Mouse (Mus musculus): ENCODE measurements around the gene Tmem101. TPM values are rescaled to one million over a fixed set of nuclear protein-coding genes. Genes with fewer than 3 reads are reported as not detected.
A peak's percentile ranks its signal among the peaks of the same experiment; 100 is the strongest.

Gene Tmem101
- 15.2 and 18.5 TPM in 2 replicates for polyA plus RNA-seq (2012; rRNA removed)

DNA sequence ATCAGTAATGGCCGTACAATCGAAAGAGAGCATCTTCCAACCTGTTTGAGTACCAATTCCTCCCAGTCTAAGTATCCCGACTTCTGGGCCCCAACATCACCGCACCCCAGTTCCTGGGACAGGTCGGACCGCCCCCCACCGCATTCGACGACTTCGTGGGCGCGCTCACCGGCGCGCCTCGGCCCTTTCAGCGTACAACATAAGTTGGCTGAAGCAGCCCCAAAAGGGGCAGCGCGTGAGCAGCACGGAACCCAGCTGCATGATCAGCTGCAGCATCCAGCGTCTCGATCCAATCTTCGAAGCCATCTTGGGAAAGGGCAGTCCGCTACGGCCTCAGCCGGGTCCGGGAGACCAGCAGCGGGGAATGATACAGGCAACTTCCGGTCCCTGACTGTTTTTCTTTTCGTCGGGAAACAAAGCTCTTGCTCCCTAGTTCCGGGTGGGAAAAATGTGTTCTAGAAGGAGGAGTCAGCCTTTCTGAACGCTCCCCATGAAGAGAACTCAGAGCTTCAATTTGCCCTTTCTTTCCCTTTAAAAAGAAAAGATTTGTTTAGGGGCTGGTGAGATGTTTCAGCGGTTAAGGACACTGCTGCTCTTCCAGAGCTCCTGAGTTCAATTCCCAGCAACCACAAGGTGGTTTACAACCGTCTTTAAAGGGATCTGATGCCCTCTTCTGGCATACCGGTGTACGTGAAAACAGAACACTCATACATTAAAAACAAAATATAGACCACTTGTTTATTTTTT is at the start of gene Tmem101:
TSS of gene Tmem101 (minus strand) at position 366 of the 747 bp plus-strand sequence.
- Histone ChIP-seq H3K27ac (ENCODE audit: insufficient read depth, low read length) (no peak within 1 kb of the TSS), H3K4me1 (ENCODE audit: control insufficient read depth, insufficient read depth, insufficient read length) (peaks cover 2% of the 10 kb centered on the region; the same call in 1 of the 2 replicates), H3K36me3 (ENCODE audit: control insufficient read depth, insufficient read depth, low read length) (peaks cover 4% of the 10 kb centered on the region), H3K27me3 (ENCODE audit: control insufficient read depth, insufficient read depth, low read length) (no peaks in the 10 kb centered on the region), H3K4me3 (ENCODE audit: extremely low read depth, insufficient read depth, insufficient read length) (peak within 1 kb of the TSS; percentile 90)
- TF ChIP-seq CTCF (IDR thresholded peaks at IDR 0.05; ENCODE audit: extremely low read depth, insufficient read depth, insufficient read length, insufficient replicate concordance) (no peak), POLR2A (IDR thresholded peaks at IDR 0.05; ENCODE audit: low read depth, low read length) (peak; percentile 16; the same call in 1 of the 2 replicates)
- DNase-seq (ENCODE audit: low read depth in 1 of 2, low spot score in 2 of 2): peak; percentile 80
- 1% methylated on average over 37 of the region's 37 CpGs for WGBS

- Histone ChIP-seq H3K4me1 (ENCODE audit: control insufficient read depth, insufficient read depth, insufficient read length) (no peaks in the 10 kb centered on the region), H3K4me3 (ENCODE audit: extremely low read depth, insufficient read depth, insufficient read length) (no peak overlapping the region), H3K27me3 (ENCODE audit: control insufficient read depth, insufficient read depth, low read length) (no peaks in the 10 kb centered on the region), H3K36me3 (ENCODE audit: control insufficient read depth, insufficient read depth, low read length) (peaks cover 52% of the 10 kb centered on the region), H3K27ac (ENCODE audit: insufficient read depth, low read length) (no peak overlapping the region)
- no peak for TF ChIP-seq POLR2A (IDR thresholded peaks at IDR 0.05; ENCODE audit: low read depth, low read length)
- no peak for TF ChIP-seq CTCF (IDR thresholded peaks at IDR 0.05; ENCODE audit: extremely low read depth, insufficient read depth, insufficient read length, insufficient replicate concordance)
- WGBS: 91% methylated on average over 12 of the region's 12 CpGs
- DNase-seq (ENCODE audit: low read depth in 1 of 2, low spot score in 2 of 2): no peak
These were observed 45.2 kb upstream of the Tmem101 start for GRCm38 (mm10) chr11:102201408-102201821.

DNA sequence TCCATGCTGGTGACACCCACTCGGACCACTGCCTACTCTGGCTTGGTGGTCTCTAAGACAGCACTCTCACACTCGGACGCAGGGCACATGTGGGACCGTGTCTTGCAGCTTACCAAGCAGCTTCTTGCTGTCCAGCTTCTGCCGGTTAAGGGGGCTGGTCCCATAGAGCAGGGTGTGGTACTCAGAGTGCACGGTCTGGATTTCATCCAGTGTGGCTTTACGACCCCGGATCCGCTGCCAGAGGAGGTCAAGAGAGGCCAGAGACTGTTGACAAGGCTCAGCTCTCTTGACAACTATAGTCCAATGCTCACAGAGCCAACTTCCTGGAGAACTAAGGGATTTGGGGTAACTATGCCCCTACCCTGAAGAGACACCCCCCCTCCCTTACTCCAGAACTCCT is 43.7 kb upstream of the Tmem101 start:
- H3K4me3 ChIP-seq (ENCODE audit: extremely low read depth, insufficient read depth, insufficient read length): no peak overlapping the region
- TF ChIP-seq POLR2A (IDR thresholded peaks at IDR 0.05; ENCODE audit: low read depth, low read length) (no peak), CTCF (IDR thresholded peaks at IDR 0.05; ENCODE audit: extremely low read depth, insufficient read depth, insufficient read length, insufficient replicate concordance) (no peak)
- no peak overlapping the region for H3K27ac ChIP-seq (ENCODE audit: insufficient read depth, low read length)
- H3K36me3 ChIP-seq (ENCODE audit: control insufficient read depth, insufficient read depth, low read length): peaks cover 54% of the 10 kb centered on the region
- H3K4me1 ChIP-seq (ENCODE audit: control insufficient read depth, insufficient read depth, insufficient read length): no peaks in the 10 kb centered on the region
- no peaks in the 10 kb centered on the region for H3K27me3 ChIP-seq (ENCODE audit: control insufficient read depth, insufficient read depth, low read length)
- DNase-seq (ENCODE audit: low read depth in 1 of 2, low spot score in 2 of 2): no peak
- 88% methylated on average over 9 of the region's 9 CpGs for WGBS

DNA sequence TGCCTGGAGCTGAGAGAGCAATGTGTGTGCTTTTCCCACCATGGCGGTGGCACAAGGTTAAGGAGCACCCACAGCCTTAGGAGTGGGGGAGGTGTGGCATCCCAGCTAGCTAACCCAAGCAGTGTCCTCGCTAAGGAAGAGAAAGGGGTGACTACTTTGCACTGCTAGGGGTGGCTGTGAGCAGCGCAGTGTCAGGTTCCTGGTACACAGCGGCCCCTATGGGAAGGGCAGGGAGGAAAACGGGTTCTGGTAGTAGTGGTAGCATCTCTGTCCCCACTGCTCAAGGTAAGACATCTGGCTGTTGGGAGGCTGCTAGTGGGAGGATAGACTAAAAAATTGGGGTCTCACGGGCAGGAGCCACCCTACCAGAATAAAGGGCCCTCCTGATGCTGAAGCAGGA is 42.0 kb upstream of the Tmem101 start:
- H3K4me3 ChIP-seq (ENCODE audit: extremely low read depth, insufficient read depth, insufficient read length): no peak overlapping the region
- H3K4me1 ChIP-seq (ENCODE audit: control insufficient read depth, insufficient read depth, insufficient read length): no peaks in the 10 kb centered on the region
- WGBS: 82% methylated on average over 6 of the region's 6 CpGs
- no peaks in the 10 kb centered on the region for H3K27me3 ChIP-seq (ENCODE audit: control insufficient read depth, insufficient read depth, low read length)
- peaks cover 45% of the 10 kb centered on the region for H3K36me3 ChIP-seq (ENCODE audit: control insufficient read depth, insufficient read depth, low read length)
- H3K27ac ChIP-seq (ENCODE audit: insufficient read depth, low read length): no peak overlapping the region
- no peak for DNase-seq (ENCODE audit: low read depth in 1 of 2, low spot score in 2 of 2)
- no peak for TF ChIP-seq POLR2A (IDR thresholded peaks at IDR 0.05; ENCODE audit: low read depth, low read length)
- TF ChIP-seq CTCF (IDR thresholded peaks at IDR 0.05; ENCODE audit: extremely low read depth, insufficient read depth, insufficient read length, insufficient replicate concordance): no peak

DNA sequence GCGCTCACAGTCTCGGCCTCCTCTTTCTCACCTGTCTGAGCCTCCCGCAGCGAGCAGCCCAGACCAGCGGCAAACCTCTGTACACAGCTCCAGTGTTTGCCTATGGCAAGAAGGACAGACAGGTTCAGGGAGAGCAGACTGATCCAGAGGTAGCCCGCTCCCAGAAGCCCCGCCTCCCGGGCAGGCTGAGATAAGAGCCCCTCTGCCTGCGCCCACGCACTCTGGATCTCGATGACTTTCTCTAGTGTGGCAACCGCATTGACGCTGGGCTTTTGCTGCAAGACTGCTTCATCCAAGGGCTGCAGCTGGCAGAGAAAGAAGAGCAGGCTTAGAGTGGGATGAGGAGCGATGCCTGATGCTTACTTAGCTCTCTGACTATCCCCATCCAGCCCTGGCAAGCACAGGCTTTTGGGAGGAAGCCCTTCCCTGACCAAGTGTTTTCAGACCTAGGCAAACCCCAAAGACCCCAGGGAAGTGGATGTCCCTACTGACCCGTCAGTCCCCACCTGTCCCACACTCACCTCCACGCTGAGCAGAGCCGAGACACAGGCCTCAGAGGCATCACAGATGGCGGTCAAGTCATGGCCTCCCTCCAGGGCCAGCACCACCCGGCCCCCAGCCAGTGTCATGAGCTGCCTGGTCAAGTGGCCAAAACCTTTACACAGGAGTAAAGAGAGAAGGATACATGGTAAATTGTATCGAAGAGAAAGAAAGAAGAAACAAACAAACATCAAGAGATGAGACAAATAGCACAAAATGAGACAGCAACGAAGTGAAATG is 40.0 kb upstream of the Tmem101 start:
- H3K4me1 ChIP-seq (ENCODE audit: control insufficient read depth, insufficient read depth, insufficient read length): no peaks in the 10 kb centered on the region
- H3K4me3 ChIP-seq (ENCODE audit: extremely low read depth, insufficient read depth, insufficient read length): no peak overlapping the region
- WGBS: 88% methylated on average over 21 of the region's 21 CpGs
- DNase-seq (ENCODE audit: low read depth in 1 of 2, low spot score in 2 of 2): no peak
- no peaks in the 10 kb centered on the region for H3K27me3 ChIP-seq (ENCODE audit: control insufficient read depth, insufficient read depth, low read length)
- peaks cover 37% of the 10 kb centered on the region for H3K36me3 ChIP-seq (ENCODE audit: control insufficient read depth, insufficient read depth, low read length)
- H3K27ac ChIP-seq (ENCODE audit: insufficient read depth, low read length): no peak overlapping the region
- no peak for TF ChIP-seq POLR2A (IDR thresholded peaks at IDR 0.05; ENCODE audit: low read depth, low read length)
- no peak for TF ChIP-seq CTCF (IDR thresholded peaks at IDR 0.05; ENCODE audit: extremely low read depth, insufficient read depth, insufficient read length, insufficient replicate concordance)

DNA sequence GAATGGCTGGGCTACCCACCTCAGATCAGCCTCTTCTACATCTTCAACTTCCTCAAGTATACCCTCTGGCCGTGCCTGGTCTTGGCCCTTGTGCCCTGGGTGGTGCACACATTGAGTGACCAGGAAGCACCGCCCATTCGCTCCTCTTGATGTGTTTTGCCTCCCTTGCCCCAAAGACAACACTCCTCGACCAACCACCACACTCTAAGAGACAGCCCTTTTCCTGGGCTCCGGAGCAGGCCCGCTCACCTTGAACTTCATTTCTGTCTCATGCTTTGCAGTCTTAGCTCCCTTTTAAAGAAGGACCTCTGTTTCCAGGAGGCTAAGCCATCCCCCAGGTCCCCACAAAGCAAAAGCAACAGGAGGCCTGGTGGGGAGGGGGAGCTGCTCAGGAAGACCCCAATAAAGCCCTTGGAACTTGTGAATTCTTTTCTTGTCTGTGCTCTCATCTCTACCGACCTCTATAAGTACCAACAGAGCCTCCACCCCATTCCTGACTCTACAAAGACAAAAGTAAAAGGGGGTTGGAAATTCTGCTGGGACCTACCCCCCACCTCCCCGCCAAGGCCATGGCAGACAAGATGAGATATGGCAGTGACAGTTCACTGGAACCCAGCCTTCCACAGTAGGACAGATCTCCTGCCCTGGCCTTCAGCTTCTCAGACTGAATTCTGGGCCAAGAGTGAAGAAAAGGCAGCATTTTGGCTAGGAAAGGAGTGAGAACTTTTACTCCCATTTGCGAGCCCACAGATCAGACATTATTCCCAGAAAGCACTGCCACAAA is 37.6 kb upstream of the Tmem101 start:
- WGBS: 87% methylated on average over 9 of the region's 9 CpGs
- H3K4me3 ChIP-seq (ENCODE audit: extremely low read depth, insufficient read depth, insufficient read length): no peak overlapping the region
- DNase-seq (ENCODE audit: low read depth in 1 of 2, low spot score in 2 of 2): no peak
- H3K36me3 ChIP-seq (ENCODE audit: control insufficient read depth, insufficient read depth, low read length): peaks cover 28% of the 10 kb centered on the region
- TF ChIP-seq POLR2A (IDR thresholded peaks at IDR 0.05; ENCODE audit: low read depth, low read length): no peak
- TF ChIP-seq CTCF (IDR thresholded peaks at IDR 0.05; ENCODE audit: extremely low read depth, insufficient read depth, insufficient read length, insufficient replicate concordance): no peak
- no peak overlapping the region for H3K27ac ChIP-seq (ENCODE audit: insufficient read depth, low read length)
- H3K27me3 ChIP-seq (ENCODE audit: control insufficient read depth, insufficient read depth, low read length): no peaks in the 10 kb centered on the region
- no peaks in the 10 kb centered on the region; the same call in none of the 2 replicates for H3K4me1 ChIP-seq (ENCODE audit: control insufficient read depth, insufficient read depth, insufficient read length)

Data from spleen, adult 2 months (tissue).